Mouse (Mus musculus): Measurements from ENCODE around the gene Atp5d.

Atp5d gene

DNA sequence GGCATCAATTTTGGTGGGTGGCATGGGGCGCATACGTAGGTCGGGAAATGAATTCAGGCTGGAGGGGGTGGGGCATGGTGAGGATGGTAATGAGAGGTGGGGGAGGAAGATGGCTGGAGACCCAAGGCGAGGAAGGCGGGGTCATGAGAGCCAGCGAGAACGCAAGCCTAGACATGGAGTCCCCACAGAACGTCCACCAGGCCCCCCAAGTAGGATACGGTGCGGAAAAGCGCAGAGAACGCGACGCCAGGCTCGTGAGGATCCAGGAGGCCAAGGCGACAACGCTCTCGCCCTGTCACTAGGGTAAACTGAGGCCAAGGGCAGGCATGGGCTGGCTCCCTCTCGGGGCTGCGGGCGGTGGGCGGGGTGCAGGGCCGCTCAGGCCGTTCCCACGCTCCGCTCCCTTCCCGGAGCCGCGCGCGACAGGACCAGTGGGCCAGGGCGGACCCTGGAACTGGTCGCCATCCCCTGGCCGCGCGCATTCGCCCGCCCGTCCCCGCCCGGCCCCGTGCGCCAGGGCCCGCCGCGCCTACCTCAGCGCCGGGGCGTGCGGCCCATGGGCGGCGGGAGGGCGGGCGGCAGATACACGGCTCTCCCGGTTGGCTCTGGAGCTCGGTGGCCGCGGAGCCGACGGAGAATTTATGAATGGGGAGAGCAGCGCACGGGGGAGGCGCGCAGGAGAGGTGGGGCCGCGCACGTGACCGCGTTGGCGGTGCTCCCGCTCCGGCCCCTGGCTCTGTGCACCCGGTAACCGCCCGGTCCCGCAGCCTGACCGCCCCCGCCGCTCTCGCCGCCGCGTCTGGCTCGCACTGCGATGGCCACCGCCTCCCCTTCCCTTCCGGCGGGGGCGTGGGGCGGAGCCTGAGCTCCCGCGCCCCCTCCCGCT lies at the start of gene Atp5d:
Gene Atp5d, plus strand, starts transcription at position 80 of the 886 bp plus-strand sequence.
- DNase-seq (ENCODE audit: low spot score) = peak; percentile 73

GRCm38 (mm10) chr10:80089146-80089545 lies 49.3 kb upstream of the Atp5d start:
- no peak for DNase-seq (ENCODE audit: low spot score)

GRCm38 (mm10) chr10:80091527-80091926 lies 46.9 kb upstream of the Atp5d start:
- DNase-seq (ENCODE audit: low spot score) = no peak

GRCm38 (mm10) chr10:80092690-80093089 lies 45.7 kb upstream of the Atp5d start:
- no peak for DNase-seq (ENCODE audit: low spot score)

- DNase-seq (ENCODE audit: low spot score) = no peak
These were observed 44.3 kb upstream of the Atp5d start for GRCm38 (mm10) chr10:80094085-80094484.

GRCm38 (mm10) chr10:80094684-80095083 lies 43.7 kb upstream of the Atp5d start:
- no peak for DNase-seq (ENCODE audit: low spot score)

DNA sequence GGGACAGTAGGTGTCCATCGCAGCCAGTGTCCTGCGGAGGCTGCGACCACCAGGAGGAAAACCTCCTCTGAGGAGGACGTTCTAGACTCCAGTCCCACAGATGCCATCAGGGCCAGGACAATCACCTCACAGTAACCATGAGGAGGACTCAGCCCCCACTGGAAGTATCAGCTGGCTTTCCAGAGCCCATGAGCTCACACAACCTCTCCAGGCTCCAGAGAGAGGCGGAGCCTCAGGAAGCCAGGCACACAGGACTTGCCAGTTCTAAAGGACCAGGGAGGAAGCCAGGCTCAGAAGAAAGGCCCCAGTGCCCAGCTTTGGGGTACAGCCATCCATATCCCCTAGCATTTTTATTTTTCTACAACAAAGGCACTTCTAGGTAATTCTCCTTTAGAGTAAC lies 42.9 kb upstream of the Atp5d start:
- no peak for DNase-seq (ENCODE audit: low spot score)

GRCm38 (mm10) chr10:80097275-80097674 lies 41.2 kb upstream of the Atp5d start:
- DNase-seq (ENCODE audit: low spot score) = no peak

DNA sequence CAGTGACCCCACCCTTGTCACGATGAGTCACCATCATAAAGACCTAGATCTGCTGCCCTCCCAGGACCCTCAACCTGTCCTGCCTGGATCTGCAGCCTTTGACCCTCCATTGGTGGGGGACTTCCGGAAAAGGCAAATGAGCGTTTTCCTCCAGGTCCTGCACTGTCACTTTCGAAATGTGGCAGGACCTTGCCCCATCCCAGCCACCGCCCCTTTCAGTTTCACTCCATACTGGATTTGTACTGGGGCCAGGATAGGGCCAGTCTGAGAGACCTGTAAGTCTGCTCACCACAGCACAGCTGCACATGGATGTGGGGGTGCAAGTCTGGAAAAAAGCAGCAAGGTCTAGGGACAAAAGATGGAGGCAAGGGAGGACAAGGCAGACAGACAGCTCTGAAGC lies 39.8 kb upstream of the Atp5d start:
- DNase-seq (ENCODE audit: low spot score) = no peak

DNA sequence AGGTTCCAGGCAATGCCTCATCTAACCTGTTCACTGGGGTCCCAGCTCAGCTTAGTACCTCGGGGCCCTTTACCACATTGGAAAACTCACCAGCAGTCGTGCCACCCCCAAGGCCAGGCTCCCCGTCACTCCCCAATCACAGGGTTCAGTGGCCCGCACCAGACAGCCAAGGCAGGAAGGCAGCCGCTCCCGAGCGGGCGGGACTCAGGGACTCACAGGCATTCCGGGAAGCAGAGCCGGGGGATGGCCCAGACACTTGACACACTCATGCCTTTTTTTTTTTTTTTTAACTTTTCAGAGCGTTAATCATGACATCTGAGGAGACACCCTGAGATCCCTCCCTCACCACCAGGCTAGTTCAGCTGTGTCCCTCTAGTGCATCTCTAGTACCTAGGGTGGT lies 37.5 kb upstream of the Atp5d start:
- no peak for DNase-seq (ENCODE audit: low spot score)

GRCm38 (mm10) chr10:80102216-80102915 lies 36.1 kb upstream of the Atp5d start:
- DNase-seq (ENCODE audit: low spot score) = peak; percentile 85

DNA sequence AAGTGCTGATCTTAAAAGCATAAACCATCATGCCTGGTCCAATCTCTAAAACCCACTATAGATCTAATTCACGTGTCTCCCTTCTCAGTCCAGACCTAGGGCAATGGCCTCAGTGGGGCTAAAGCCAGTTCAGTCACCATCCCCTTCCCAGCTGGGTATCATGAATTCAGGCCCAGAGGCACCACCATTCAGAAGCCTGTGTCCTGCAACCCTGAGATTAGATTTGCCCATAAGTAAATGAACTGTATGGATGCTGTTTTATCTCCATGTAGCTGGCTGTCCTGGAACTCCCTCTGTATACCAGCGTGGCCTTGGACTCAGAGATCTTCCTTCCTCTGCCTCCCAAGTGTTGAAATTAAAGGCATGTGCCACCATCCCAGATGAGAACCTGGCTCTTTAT lies 35.4 kb upstream of the Atp5d start:
- DNase-seq (ENCODE audit: low spot score) = no peak

GRCm38 (mm10) chr10:80104181-80104580 lies 34.3 kb upstream of the Atp5d start:
- no peak for DNase-seq (ENCODE audit: low spot score)

DNA sequence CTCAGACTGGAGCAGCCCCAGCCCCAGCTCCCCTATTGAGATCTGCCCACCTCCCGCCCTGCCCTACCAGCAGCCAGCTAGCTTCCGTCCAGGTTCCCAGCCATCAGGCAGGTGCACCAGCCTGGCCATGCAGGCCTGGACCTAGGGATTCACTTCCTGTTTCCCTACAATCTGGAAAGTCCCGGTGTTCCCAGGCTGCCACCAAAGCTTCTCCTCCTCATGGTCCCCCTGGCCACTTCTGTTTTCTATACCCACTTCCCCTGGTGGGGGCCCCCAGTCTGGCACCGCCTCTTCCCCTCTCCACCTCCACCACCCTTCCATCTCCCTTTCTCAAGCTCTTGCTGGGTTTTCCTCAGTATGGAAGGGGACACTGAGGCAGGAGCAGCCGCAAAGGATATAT lies 33.0 kb upstream of the Atp5d start, which contains the start of gene Sbno2:
Gene Sbno2, minus strand, starts transcription at position 112 of the 400 bp plus-strand sequence.
- DNase-seq (ENCODE audit: low spot score) = no peak

GRCm38 (mm10) chr10:80105926-80106325 lies 32.5 kb upstream of the Atp5d start:
- no peak for DNase-seq (ENCODE audit: low spot score)

GRCm38 (mm10) chr10:80107678-80108077 lies 30.8 kb upstream of the Atp5d start:
- DNase-seq (ENCODE audit: low spot score) = no peak

GRCm38 (mm10) chr10:80114341-80115284 lies 23.8 kb upstream of the Atp5d start:
- peak; percentile 92 for DNase-seq (ENCODE audit: low spot score)

DNA sequence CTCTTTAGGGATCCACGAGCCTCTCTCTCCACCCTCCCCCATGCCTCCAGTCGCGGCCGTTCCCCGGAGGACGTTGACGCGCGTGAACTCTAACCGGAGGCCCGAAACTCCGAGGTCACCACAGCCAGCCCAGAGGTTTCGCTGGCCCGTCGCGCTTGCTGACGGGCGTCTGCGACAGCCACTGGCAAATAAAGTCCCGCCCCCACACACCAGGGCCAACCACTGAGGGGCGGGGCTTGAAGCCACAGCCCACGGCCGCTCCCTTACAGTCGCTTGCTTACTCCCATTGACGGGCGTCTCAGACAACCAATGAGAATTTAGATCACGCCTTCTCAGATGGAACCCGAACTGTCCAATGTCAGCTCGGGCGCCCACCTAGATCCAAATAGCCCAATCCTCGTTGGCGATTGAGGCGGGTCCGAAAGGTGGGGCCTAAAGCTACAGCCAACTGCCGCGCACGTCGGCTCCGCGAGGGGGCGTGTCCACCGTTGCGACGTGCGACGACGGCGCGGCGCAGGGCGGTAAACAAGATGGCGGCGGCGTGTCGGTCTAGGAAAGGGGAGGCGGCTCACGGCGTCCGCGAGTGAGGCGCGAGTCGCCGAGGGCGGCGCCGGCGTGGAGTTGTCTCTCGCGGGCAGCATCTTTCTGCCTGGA lies 23.0 kb upstream of the Atp5d start, which contains the start of gene Stk11:
Gene Stk11, plus strand, starts transcription at position 514 of the 654 bp plus-strand sequence.
- DNase-seq (ENCODE audit: low spot score) = peak; percentile 100

DNA sequence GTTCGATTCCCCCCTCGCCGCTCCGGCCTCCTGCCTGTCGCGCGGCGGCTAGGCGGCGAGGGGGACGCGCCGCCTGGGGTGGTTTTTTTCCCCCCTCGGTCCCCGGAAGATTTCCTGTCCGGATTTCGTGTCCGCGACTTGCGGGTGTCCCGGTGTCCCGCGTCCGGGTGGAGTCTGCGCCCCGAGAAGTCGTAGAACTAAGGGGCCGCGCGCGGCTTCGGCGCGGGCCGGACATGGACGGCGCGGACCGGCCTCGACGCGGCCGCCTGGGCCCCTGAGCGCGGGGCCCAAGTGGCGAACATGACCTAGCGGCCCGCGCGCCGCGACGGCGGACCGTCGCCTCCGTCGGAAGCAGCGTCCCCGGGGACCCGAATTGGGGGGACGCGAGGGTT lies 22.5 kb upstream of the Atp5d start:
- DNase-seq (ENCODE audit: low spot score) = no peak

- no peak for DNase-seq (ENCODE audit: low spot score)
These were observed 21.9 kb upstream of the Atp5d start for GRCm38 (mm10) chr10:80116563-80116926.

DNA sequence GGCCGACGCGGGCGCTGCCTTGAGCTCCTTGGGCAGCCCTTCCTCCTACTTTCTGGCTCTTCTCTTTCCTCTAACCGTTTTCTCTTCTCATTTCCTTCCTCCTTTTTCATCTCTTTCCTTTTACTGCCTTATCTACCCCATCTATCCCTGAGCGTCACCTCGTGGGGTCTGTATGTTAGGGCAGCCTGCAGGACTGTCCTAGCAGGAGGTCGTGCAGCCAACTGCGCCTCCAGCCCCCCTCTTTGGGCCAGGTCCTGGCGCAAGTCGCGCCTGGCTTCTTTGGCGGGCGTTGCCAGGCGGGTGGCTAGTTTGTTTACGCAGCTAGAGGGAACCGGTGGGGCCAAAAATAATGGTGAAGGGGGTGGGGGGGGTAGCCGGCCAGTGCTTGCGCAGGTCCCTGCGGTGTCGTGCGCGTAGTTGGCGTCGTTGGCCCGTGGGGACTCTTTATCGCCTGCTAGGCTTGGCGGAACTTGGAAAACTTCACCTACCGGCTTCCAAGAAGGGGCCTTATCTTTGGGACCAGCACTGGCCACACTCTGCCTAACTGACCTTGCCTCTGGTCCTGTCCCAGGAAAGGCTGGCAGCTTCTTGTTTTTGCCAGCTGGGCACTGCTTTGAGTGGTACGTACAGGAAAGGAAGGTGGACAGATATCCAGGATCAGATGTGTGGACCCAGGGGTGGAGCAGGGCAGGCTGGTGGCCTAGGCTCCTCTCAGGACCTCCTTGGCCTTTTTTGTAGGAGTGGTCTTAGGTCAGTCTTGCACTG lies 21.3 kb upstream of the Atp5d start:
- no peak for DNase-seq (ENCODE audit: low spot score)

Data from layer of hippocampus, adult 11-12 months (tissue).